Mouse (Mus musculus) lung, embryonic 15.5 days (tissue): ENCODE data around the gene Scn8a. TPM values are rescaled to one million over a fixed set of nuclear protein-coding genes. Genes with fewer than 3 reads are reported as not detected.

Source experiments
- ATAC-seq: fragments of 200-750 bp; cut with Nextera tagmentation; 2 replicates; pipeline ENCODE4 v1.8.0; 2017; ENCODE audit warnings: moderate number of reproducible peaks, borderline replicate concordance; ENCODE audit not compliant: low FRiP score, low TSS enrichment; ENCODE audit errors: extremely low read depth
- H3K27ac ChIP-seq: fragments of 300-500 bp; sonication (generic); 2 replicates; pipeline ENCODE4 v1.5.1; 2015; ENCODE audit warnings: moderate library complexity, mild to moderate bottlenecking, inconsistent platforms
- H3K27me3 ChIP-seq: fragments of 300-500 bp; sonication (generic); 2 replicates; pipeline ENCODE4 v1.6.1; 2015; ENCODE audit warnings: inconsistent platforms
- H3K36me3 ChIP-seq: fragments of 300-500 bp; sonication (generic); 2 replicates; pipeline ENCODE4 v1.6.1; 2015; ENCODE audit warnings: inconsistent platforms
- H3K4me1 ChIP-seq: fragments of 300-500 bp; sonication (generic); 2 replicates; pipeline ENCODE4 v1.6.1; 2015; ENCODE audit warnings: inconsistent platforms
- H3K4me2 ChIP-seq: fragments of 300-500 bp; sonication (generic); 2 replicates; pipeline ENCODE4 v1.6.1; 2015; ENCODE audit warnings: inconsistent platforms, mild to moderate bottlenecking, moderate library complexity
- H3K4me3 ChIP-seq: fragments of 300-500 bp; sonication (generic); 2 replicates; pipeline ENCODE4 v1.5.1; 2015; ENCODE audit warnings: mild to moderate bottlenecking, inconsistent platforms
- H3K9ac ChIP-seq: fragments of 300-500 bp; sonication (generic); 2 replicates; pipeline ENCODE4 v1.6.1; 2015; ENCODE audit warnings: inconsistent platforms
- H3K9me3 ChIP-seq: fragments of 300-500 bp; sonication (generic); 2 replicates; pipeline ENCODE4 v1.6.1; 2016; ENCODE audit warnings: inconsistent platforms
- WGBS: fragments of 180-500 bp; shearing (Covaris S2); methylation state at CpG from one replicate; pipeline ENCODE4 v1.1.7; 2015; 5-methylcytosine and 5-hydroxymethylcytosine counted together
- polyA plus RNA-seq: library from polyadenylated mRNA; unstranded; fragments of >200 nt; fragmentation: Nextera tagmentation; extraction: Ambion mirVana; gene quantifications from 2 replicates; pipeline ENCODE4 v1.2.1, GENCODE M21; 2015

The Scn8a gene
- polyA plus RNA-seq, 1 experiment from 2014 or later, result 1.4 TPM

- 78% methylated on average over 3 of the region's 3 CpGs for WGBS
These were observed 134.9 kb downstream of the Scn8a start for GRCm38 (mm10) chr15:101004538-101004937.

GRCm38 (mm10) chr15:101005717-101006116, 136.1 kb downstream of the Scn8a start:
- H3K27ac ChIP-seq, result no peak overlapping the region
- no peaks in the 10 kb centered on the region for H3K36me3 ChIP-seq
- H3K27me3 ChIP-seq, result peaks cover 17% of the 10 kb centered on the region
- no peak for ATAC-seq
- no peak overlapping the region for H3K4me3 ChIP-seq
- H3K4me2 ChIP-seq, result no peak overlapping the region
- 79% methylated on average over 8 of the region's 8 CpGs for WGBS
- no peak overlapping the region for H3K9ac ChIP-seq
- no peaks in the 10 kb centered on the region; the same call in 1 of the 2 replicates for H3K9me3 ChIP-seq
- peaks cover 21% of the 10 kb centered on the region for H3K4me1 ChIP-seq

More at GRCm38 (mm10) chr15:101004538-101004937, 134.9 kb downstream of the Scn8a start:
- Histone ChIP-seq H3K36me3 (no peaks in the 10 kb centered on the region), H3K4me1 (peaks cover 21% of the 10 kb centered on the region), H3K4me3 (no peak overlapping the region), H3K27ac (no peak overlapping the region), H3K9me3 (no peaks in the 10 kb centered on the region; the same call in 1 of the 2 replicates), H3K9ac (no peak overlapping the region), H3K27me3 (peaks cover 17% of the 10 kb centered on the region), H3K4me2 (no peak overlapping the region)
- no peak for ATAC-seq

- H3K27me3 ChIP-seq, result peaks cover 17% of the 10 kb centered on the region
- H3K4me2 ChIP-seq, result peak overlapping the region; percentile 63
- H3K4me1 ChIP-seq, result peaks cover 21% of the 10 kb centered on the region
- 13% methylated on average over 14 of the region's 15 CpGs for WGBS
- ATAC-seq, result peak; percentile 84
- peak overlapping the region; percentile 32; the same call in 1 of the 2 replicates for H3K9ac ChIP-seq
- no peaks in the 10 kb centered on the region; the same call in 1 of the 2 replicates for H3K9me3 ChIP-seq
- no peaks in the 10 kb centered on the region for H3K36me3 ChIP-seq
- no peak overlapping the region for H3K27ac ChIP-seq
- peak overlapping the region; percentile 43 for H3K4me3 ChIP-seq
These were observed 136.8 kb downstream of the Scn8a start for GRCm38 (mm10) chr15:101006251-101007040.

- 72% methylated on average over 7 of the region's 7 CpGs for WGBS
- Histone ChIP-seq H3K4me2 (peak overlapping the region; percentile 63; the same call in 1 of the 2 replicates), H3K4me3 (no peak overlapping the region), H3K9ac (no peak overlapping the region), H3K27me3 (peaks cover 19% of the 10 kb centered on the region), H3K4me1 (peaks cover 21% of the 10 kb centered on the region), H3K9me3 (no peaks in the 10 kb centered on the region; the same call in 1 of the 2 replicates), H3K36me3 (no peaks in the 10 kb centered on the region), H3K27ac (no peak overlapping the region)
- ATAC-seq, result no peak
These were observed 137.6 kb downstream of the Scn8a start for GRCm38 (mm10) chr15:101007236-101007635.

GRCm38 (mm10) chr15:101008386-101009010, 138.8 kb downstream of the Scn8a start:
- Histone ChIP-seq H3K4me1 (peaks cover 21% of the 10 kb centered on the region), H3K27me3 (peaks cover 21% of the 10 kb centered on the region), H3K4me2 (peak overlapping the region; percentile 29; the same call in 1 of the 2 replicates), H3K9ac (no peak overlapping the region), H3K4me3 (no peak overlapping the region), H3K36me3 (no peaks in the 10 kb centered on the region), H3K27ac (no peak overlapping the region), H3K9me3 (no peaks in the 10 kb centered on the region; the same call in 1 of the 2 replicates)
- peak; percentile 17; the same call in 1 of the 2 replicates for ATAC-seq
- WGBS, result 49% methylated on average over 14 of the region's 14 CpGs

GRCm38 (mm10) chr15:101011352-101011751, 141.7 kb downstream of the Scn8a start:
- Histone ChIP-seq H3K4me2 (no peak overlapping the region), H3K27ac (no peak overlapping the region), H3K4me3 (no peak overlapping the region), H3K4me1 (peaks cover 21% of the 10 kb centered on the region), H3K27me3 (peaks cover 13% of the 10 kb centered on the region), H3K36me3 (no peaks in the 10 kb centered on the region), H3K9ac (no peak overlapping the region), H3K9me3 (no peaks in the 10 kb centered on the region; the same call in 1 of the 2 replicates)
- WGBS, result 78% methylated on average over 6 of the region's 6 CpGs
- ATAC-seq, result no peak

- ATAC-seq, result no peak
- H3K27ac ChIP-seq, result no peak overlapping the region
- WGBS, result 58% methylated on average over 2 of the region's 2 CpGs
These were observed 159.3 kb downstream of the Scn8a start for GRCm38 (mm10) chr15:101028960-101029359.

DNA sequence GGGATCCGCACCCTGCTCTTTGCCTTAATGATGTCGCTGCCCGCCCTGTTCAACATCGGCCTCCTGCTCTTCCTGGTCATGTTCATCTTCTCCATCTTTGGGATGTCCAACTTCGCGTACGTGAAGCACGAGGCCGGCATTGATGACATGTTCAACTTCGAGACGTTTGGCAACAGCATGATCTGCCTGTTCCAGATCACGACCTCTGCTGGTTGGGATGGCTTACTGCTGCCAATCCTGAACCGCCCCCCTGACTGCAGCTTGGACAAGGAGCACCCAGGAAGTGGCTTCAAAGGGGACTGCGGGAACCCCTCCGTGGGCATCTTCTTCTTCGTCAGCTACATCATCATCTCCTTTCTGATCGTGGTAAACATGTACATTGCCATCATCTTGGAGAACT, 170.0 kb downstream of the Scn8a start:
- Histone ChIP-seq H3K27me3 (peaks cover 65% of the 10 kb centered on the region), H3K4me3 (no peak overlapping the region), H3K36me3 (no peaks in the 10 kb centered on the region), H3K4me1 (peaks cover 7% of the 10 kb centered on the region; the same call in 1 of the 2 replicates), H3K4me2 (no peak overlapping the region), H3K9me3 (no peaks in the 10 kb centered on the region), H3K9ac (no peak overlapping the region), H3K27ac (no peak overlapping the region)
- 48% methylated on average over 17 of the region's 17 CpGs for WGBS
- ATAC-seq, result no peak

More at GRCm38 (mm10) chr15:101028960-101029359, 159.3 kb downstream of the Scn8a start:
- H3K4me3 ChIP-seq, result no peak overlapping the region
- no peaks in the 10 kb centered on the region for H3K36me3 ChIP-seq
- H3K4me1 ChIP-seq, result no peaks in the 10 kb centered on the region
- peaks cover 22% of the 10 kb centered on the region for H3K27me3 ChIP-seq
- H3K9me3 ChIP-seq, result no peaks in the 10 kb centered on the region
- H3K9ac ChIP-seq, result no peak overlapping the region
- no peak overlapping the region for H3K4me2 ChIP-seq

GRCm38 (mm10) chr15:101041966-101042365, 172.3 kb downstream of the Scn8a start:
- peaks cover 20% of the 10 kb centered on the region for H3K4me1 ChIP-seq
- H3K9ac ChIP-seq, result no peak overlapping the region
- WGBS, result 54% methylated on average over 6 of the region's 6 CpGs
- H3K27ac ChIP-seq, result no peak overlapping the region
- no peaks in the 10 kb centered on the region for H3K36me3 ChIP-seq
- no peak for ATAC-seq
- peaks cover 88% of the 10 kb centered on the region for H3K27me3 ChIP-seq
- no peak overlapping the region for H3K4me3 ChIP-seq
- no peak overlapping the region for H3K4me2 ChIP-seq
- no peaks in the 10 kb centered on the region for H3K9me3 ChIP-seq

- Histone ChIP-seq H3K27ac (no peak overlapping the region), H3K4me3 (no peak overlapping the region), H3K36me3 (no peaks in the 10 kb centered on the region), H3K27me3 (peaks cover 94% of the 10 kb centered on the region), H3K4me1 (peaks cover 26% of the 10 kb centered on the region), H3K4me2 (no peak overlapping the region), H3K9ac (no peak overlapping the region), H3K9me3 (no peaks in the 10 kb centered on the region)
- ATAC-seq, result no peak
- WGBS, result 23% methylated on average over 6 of the region's 6 CpGs
These were observed 173.0 kb downstream of the Scn8a start for GRCm38 (mm10) chr15:101042613-101043012.

DNA sequence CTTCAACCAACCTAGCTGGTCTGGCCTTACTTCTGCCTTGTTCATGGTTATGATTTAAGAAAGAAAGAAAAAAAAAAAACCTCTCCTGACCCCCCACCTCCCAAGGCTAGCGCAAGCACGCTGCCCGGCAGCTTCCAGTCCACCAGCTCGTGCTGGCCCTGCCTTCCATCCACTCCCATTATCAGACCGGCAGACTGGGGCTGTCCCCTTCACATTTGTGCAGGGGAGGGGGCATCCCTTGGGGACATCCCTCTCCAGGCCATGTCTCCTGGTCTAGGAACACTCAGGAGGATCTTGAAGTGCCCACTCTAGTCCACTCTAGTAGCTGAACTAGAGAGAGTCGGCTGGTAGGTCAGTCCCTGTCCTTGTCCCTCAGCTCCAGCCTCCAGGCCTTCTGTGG, 174.9 kb downstream of the Scn8a start:
- H3K27ac ChIP-seq, result no peak overlapping the region
- H3K4me2 ChIP-seq, result no peak overlapping the region
- no peak for ATAC-seq
- peaks cover 26% of the 10 kb centered on the region for H3K4me1 ChIP-seq
- no peaks in the 10 kb centered on the region for H3K9me3 ChIP-seq
- H3K27me3 ChIP-seq, result peaks cover 96% of the 10 kb centered on the region
- H3K36me3 ChIP-seq, result no peaks in the 10 kb centered on the region; the same call in 1 of the 2 replicates
- H3K4me3 ChIP-seq, result no peak overlapping the region
- H3K9ac ChIP-seq, result no peak overlapping the region
- WGBS, result 30% methylated on average over 6 of the region's 6 CpGs
